Mouse (Mus musculus) T-helper 2 cell (primary cell): ENCODE results near the gene Prss27.
"Not testable (repeated sequence)": the region's sequence is repeated elsewhere in the genome, so short reads cannot be mapped to it uniquely, and the experiment has no call there.

Experiments used
- in situ Hi-C: fragments of 300-600 bp; cut with MboI, MseI; formaldehyde crosslinking; loops from one replicate; pipeline ENCODE4 v1.15.1; 2025; ENCODE audit warnings: high pct_unique_total_duplicates

Prss27 gene

DNA sequence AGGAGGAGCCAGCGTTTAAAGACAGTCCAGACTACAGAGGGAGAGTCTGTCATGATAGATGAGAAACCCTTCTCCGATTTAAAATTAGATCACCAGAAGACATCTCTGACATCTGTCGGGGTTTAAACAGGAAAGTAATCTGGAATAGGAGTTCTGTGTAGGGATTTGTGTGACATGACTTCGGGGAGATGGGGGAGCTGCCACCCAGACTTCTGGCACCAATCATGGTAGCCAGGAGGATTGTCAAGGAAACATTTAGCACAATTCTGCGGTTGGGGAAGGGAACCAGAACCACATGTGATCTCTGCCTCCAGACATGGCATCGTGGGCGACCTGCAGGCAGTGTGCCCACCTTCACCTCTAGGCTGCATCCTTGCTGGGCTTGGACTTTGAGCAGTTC, 8.5 kb upstream of the Prss27 start:
- in situ Hi-C loops, result no loop called here

DNA sequence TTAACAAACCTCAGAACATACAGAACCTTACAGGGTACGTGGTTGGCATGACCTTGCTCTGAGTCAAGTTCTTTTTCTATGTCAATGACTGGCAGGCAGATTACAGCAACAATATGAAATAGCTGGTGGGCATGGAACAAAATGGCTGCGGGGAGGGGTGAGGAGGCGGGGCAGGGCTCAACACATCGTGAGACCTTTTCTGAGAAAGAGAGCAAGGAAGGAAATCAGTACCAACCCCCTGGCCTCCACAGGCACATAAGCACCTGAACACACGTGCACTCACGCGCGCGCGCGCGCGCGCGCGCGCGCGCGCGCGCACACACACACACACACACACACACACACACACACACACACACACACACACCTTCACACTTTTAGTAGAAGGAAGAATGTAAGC, 7.4 kb upstream of the Prss27 start:
- in situ Hi-C loops, result no loop called here

GRCm38 (mm10) chr17:24035087-24035486, 2.9 kb upstream of the Prss27 start:
- in situ Hi-C loops, result no loop called here

- in situ Hi-C loops, result no loop called here
Observed at GRCm38 (mm10) chr17:24036954-24037353, 990 bp upstream of the Prss27 start.

- in situ Hi-C loops, result no loop called here
Observed at GRCm38 (mm10) chr17:24037360-24037759, 584 bp upstream of the Prss27 start.

GRCm38 (mm10) chr17:24044482-24044881, 6.5 kb downstream of the Prss27 start:
- in situ Hi-C loops, result no loop called here

GRCm38 (mm10) chr17:24045608-24046007, 7.7 kb downstream of the Prss27 start:
- in situ Hi-C loops, result no loop called here

DNA sequence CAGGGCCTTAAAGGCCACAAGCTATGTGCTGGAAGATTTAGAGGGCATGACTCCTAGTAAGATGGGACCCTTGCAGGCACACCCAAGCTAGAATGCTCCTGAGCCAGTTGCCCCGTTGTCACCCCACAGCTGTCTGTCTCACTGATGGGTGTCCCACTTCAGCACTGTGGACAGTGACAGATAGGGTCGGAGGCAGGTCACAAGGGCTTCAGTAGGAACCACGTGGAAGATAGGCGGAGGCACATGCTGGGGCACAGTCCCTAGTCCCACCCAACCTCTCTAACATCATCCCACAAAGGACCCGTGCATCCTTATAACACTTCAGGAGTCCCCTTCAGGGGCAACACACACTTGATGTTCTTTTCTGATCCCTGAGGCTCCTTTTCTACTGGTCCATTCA, 8.1 kb downstream of the Prss27 start:
- in situ Hi-C loops, result no loop called here

DNA sequence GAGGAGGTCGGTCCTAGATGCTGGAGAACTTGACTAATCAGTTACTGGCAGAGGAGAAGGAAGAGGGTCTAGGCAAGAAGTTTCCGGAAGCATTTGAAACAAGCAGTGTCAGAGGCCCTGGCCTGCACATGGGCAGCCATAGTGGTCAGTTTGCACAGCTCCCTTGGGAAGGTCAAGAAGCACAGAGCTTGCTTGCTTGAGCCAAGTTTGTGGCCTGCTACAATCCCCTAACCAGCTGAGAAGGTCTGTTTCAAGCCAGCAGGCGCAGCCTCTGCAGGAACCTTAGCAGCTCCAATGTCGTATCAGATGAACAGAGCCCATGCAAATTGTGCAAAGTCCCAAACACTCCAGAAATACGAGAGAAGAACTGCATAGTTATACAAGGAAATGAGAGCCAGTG, 10.1 kb downstream of the Prss27 start:
- in situ Hi-C loops, result no loop called here

DNA sequence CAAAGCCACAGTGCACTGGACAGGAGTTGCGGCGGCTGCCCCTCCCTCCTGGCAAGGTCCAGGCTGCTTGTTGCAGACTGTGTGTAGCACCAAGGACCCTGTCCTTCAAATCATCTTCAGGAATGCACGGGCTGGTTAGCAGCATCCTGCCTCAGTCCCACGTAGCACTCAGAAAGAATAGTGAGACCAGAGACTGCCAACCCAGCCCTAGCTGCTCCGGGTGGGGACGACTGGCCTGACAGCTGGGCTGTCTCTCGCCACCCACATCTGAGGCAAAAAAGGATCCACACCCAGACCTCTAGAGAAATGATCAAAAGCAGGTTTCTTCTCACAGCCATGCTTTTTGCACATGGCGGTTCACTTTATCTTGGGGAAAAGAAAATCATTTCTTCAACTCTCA, 11.1 kb downstream of the Prss27 start:
- in situ Hi-C loops, result no loop called here

DNA sequence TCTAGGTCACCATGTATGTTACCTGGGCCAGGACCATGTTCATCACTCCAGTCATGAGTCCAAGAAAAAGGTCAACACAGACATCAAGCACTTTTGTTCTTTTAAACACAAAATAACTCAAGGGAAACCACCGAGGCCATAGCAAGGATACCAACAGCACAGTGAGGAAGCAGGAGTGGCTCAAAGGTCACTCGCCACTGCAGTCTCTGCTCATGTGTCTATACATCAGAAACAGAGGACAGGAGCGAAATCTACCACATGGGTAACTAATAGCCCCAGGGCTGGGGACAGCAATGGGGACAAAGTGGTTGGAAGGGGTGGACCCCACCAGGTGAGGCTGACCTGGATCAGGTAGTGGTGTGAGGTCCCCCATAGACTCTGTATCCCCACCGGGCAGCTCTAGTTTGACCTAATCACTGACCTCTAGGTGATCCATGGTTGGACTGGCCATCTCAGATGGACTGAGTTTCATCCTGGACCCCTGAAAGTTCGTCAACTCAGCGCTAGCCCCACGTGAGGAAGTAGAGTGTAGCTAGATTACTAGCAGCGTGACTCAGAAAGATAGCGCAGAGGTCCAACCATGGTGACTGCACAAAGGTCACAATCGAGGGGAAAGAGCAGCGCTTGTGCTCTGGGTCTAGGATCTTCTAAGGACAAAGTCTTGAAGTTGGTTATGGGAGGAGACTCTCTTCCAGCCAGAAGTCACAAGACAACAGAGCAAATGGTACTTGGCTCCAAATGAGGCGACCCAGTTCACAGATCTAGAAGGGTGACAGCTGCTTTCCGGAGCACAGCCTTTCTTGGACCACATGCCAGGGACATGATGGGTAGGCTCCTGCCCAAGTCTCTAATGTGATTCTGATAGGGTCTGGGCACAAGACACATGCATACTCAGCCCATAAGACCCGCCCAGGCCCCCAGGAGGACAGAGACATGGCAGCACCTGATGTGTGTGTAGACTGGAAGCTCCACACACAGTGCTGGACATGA, 19.0 kb downstream of the Prss27 start:
- in situ Hi-C loops, result no loop called here

DNA sequence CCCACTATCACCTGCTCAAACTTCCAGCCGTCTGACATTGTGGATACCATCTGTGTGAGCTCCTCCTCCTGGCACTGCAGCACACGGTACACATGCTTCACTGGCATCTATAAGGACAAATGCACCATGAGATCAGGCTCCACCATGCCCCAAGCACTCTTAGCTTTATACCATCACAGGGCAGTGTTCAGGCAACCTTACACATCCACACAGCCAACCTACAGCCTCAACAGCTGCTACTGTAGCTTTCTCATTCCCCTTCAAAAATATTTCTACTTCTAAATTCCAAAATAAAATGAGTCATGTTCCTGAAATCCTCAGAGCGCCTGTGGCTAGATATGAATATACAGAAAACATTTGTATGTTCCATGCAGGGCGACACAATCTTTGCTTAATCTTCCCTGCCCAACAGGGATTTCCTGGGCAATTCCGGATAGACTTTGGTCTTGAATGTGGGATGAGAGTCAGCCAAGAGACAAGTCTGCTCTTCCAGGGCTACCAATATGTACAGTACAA, 19.8 kb downstream of the Prss27 start:
- in situ Hi-C loops, result no loop called here

- in situ Hi-C loops, result no loop called here
Observed at GRCm38 (mm10) chr17:24062459-24063155, 24.7 kb downstream of the Prss27 start.

GRCm38 (mm10) chr17:24068271-24068670, 30.3 kb downstream of the Prss27 start:
- in situ Hi-C loops, result no loop called here

- in situ Hi-C loops, result no loop called here
Observed at GRCm38 (mm10) chr17:24069531-24069930, 31.6 kb downstream of the Prss27 start.

- in situ Hi-C loops, result no loop called here
Observed at GRCm38 (mm10) chr17:24072919-24073696, 35.2 kb downstream of the Prss27 start, which contains the start of gene Kctd5. TSS of gene Kctd5 (minus strand) at chr17:24073485.

DNA sequence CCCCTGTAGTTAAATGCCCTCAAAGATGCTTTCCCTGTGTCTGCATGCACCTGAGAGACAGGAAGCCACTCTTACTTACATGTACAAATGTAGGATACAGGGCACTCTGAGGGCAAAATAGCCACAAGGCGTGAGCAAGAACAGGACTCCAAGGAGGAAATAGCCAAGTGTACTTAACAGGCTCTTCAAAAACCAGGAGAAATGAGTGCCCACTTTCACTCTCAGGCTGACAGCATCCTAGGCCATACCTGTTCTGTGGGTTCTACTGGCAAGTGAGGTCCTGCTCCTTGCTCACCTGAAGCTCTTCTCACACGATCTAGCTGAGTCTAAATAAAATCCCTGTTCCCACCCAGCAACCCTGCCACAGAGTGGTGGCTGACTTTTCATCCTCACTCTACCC, 39.2 kb downstream of the Prss27 start:
- in situ Hi-C loops, result no loop called here

GRCm38 (mm10) chr17:24084593-24084992, 46.6 kb downstream of the Prss27 start:
- in situ Hi-C loops, result no loop called here

- in situ Hi-C loops, result not testable (repeated sequence)
Observed at GRCm38 (mm10) chr17:24086399-24086798, 48.5 kb downstream of the Prss27 start.

DNA sequence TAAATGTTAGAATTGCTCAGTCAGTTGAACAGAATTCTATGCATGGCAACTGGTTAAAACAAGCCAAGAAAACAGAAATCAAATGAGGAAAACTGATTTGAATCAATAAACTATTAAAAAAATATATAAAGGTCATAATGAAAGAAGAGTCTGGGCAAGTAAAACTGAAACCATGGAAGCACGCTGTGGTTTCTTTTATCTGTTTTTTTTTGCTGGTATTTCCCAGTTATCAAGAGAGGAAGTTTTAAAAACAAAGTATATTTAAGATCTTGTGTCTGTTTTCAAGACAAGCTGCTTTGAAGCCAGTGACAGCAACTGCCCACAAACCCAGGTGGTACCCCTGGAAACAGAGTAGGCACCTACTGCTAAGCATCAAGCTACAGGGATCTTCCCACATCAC, 52.6 kb downstream of the Prss27 start:
- in situ Hi-C loops, result no loop called here
